Mouse (Mus musculus) heart, embryonic 16.5 days (tissue): ENCODE results near the gene Omt2b. TPM values are rescaled to one million over a fixed set of nuclear protein-coding genes. Genes with fewer than 3 reads are reported as not detected.
"Not testable (repeated sequence)": the region's sequence is repeated elsewhere in the genome, so short reads cannot be mapped to it uniquely, and the experiment has no call there.

Source experiments
- ATAC-seq: fragments of 200-750 bp; cut with Nextera tagmentation; replicated peaks from 2 replicates; pipeline ENCODE4 v1.8.0; 2017; ENCODE audit warnings: moderate number of reproducible peaks; ENCODE audit not compliant: insufficient read depth, low FRiP score; ENCODE audit errors: extremely low read depth
- H3K27ac ChIP-seq: fragments of 300-500 bp; sonication (generic); 2 replicates; pipeline ENCODE4 v1.5.1; 2014; ENCODE audit warnings: mild to moderate bottlenecking, low read length, control low read depth, moderate library complexity
- H3K27me3 ChIP-seq: fragments of 300-500 bp; sonication (generic); 2 replicates; pipeline ENCODE4 v1.6.1; 2014; ENCODE audit warnings: low read length, mixed read lengths; ENCODE audit not compliant: control insufficient read depth, insufficient read depth
- H3K36me3 ChIP-seq: fragments of 300-500 bp; sonication (generic); 2 replicates; pipeline ENCODE4 v1.6.1; 2014; ENCODE audit not compliant: control insufficient read depth, insufficient read depth
- H3K4me1 ChIP-seq: fragments of 300-500 bp; sonication (generic); 2 replicates; pipeline ENCODE4 v1.6.1; 2014; ENCODE audit warnings: low read length, mixed read lengths; ENCODE audit not compliant: control insufficient read depth, insufficient read depth
- H3K4me2 ChIP-seq: fragments of 300-500 bp; sonication (generic); 2 replicates; pipeline ENCODE4 v1.6.1; 2014; ENCODE audit warnings: low read depth, mild to moderate bottlenecking, control low read depth, low read length
- H3K4me3 ChIP-seq: fragments of 300-500 bp; sonication (generic); 2 replicates; pipeline ENCODE4 v1.5.1; 2014; ENCODE audit warnings: mild to moderate bottlenecking, control low read depth, low read length
- H3K9ac ChIP-seq: fragments of 300-500 bp; sonication (generic); 2 replicates; pipeline ENCODE4 v1.6.1; 2014; ENCODE audit warnings: low read length, control low read depth
- H3K9me3 ChIP-seq: fragments of 300-500 bp; sonication (generic); replicated peaks from 2 replicates; pipeline ENCODE4 v1.6.1; 2016; ENCODE audit warnings: low read length; ENCODE audit not compliant: control insufficient read depth
- WGBS: fragments of 180-500 bp; shearing (Covaris S2); extraction: QIAGEN DNeasy Blood & Tissue Kit; methylation state at CpG from one replicate; pipeline ENCODE4 v1.1.7; 2014; 5-methylcytosine and 5-hydroxymethylcytosine counted together
- polyA plus RNA-seq: library from polyadenylated mRNA; unstranded; fragments of >200 nt; fragmentation: Nextera tagmentation; extraction: Ambion mirVana; gene quantifications from 2 replicates; pipeline ENCODE4 v1.2.1, GENCODE M21; 2015

Gene Omt2b
- polyA plus RNA-seq, 1 experiment from 2014 or later, result not detected

DNA sequence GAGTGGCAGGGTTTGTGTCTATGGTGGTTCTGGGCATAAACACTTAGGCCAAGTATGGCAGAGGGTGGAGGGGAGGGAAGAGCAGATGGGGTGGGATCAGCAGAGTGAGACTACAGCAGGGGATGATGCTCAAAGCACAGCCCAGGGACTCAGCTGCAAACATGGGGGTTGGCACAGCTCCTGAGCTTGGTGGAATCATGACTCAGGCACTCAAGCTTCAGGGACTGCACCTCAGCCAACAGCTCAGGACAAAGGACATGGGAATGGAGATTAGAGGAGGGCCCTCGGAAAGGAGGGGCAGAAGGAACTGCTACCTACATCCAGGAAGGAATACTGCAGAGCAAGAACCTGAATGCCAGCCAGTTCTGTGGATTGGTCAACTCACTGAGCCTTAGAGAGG, 28.2 kb upstream of the Omt2b start:
- not testable (repeated sequence) for H3K36me3 ChIP-seq, H3K27ac ChIP-seq, H3K9me3 ChIP-seq, H3K4me3 ChIP-seq, H3K4me2 ChIP-seq, ATAC-seq, H3K9ac ChIP-seq, H3K27me3 ChIP-seq, H3K4me1 ChIP-seq
- WGBS, result 67% methylated on average over 1 of the region's 1 CpGs

DNA sequence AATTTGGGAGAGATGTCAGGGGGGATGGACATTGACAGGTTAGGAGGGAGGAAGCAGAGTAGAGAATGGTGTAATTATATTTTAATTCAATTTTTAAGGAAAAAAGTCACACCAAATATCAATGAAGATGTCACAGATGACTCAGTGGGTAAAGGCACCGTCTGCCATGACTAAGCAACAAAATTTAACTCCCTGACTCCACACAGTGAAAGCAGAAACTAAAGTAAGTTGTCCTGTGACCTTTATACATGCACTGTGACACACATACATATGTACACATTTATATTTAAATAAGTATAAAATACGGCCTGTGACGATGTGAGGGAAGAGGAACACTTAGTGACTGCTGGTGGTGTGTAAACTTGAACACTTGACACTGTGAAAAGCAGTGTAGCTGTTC, 19.3 kb upstream of the Omt2b start:
- ATAC-seq, H3K4me1 ChIP-seq, H3K36me3 ChIP-seq, H3K9me3 ChIP-seq, H3K4me3 ChIP-seq, H3K27ac ChIP-seq, H3K27me3 ChIP-seq, H3K4me2 ChIP-seq, H3K9ac ChIP-seq: not testable (repeated sequence)
- 79% methylated on average over 3 of the region's 3 CpGs for WGBS

DNA sequence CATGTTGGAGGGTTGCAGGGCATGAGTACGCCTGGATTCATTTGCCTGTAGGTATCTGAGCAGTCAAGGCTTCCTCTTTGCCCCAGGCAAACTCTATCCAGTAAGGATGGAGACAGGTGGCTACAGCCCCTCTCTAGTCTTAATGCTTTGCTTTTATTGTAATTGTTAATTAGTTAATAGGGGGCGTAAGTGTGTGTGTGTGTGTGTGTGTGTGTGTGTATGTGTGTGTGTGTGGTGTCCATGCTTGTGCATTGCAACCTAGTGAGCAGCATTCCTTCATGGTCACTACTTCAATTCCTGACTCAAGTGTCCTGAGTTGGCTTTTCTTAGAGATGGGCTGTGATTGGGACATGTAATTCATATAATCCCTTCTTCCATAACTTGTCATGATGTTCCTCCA, 12.7 kb upstream of the Omt2b start, which contains the start of gene Omt2a:
Gene Omt2a, minus strand, starts transcription at position 101 of the 400 bp plus-strand sequence.
- ATAC-seq, result no peak

DNA sequence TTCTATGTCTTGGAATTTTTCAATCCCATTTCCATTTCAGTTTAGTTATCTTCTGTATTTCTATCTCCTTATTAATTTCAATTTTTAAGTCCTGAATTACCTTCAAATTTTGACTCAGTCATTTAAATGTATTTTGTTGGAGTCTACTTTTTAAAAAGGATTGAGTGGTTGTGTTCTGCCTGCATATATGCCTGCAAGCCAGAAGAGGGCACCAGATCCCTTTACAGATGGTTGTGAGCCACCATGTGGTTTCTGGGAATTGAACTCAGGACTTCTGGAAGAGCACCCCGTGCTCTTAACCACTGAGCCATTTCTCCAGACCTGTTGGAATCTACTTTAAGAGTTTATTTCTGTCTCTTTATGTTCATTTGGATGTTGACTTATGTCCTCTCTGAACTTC, 7.9 kb upstream of the Omt2b start:
- 21% methylated on average over 1 of the region's 1 CpGs for WGBS
- ATAC-seq, result no peak
- Histone ChIP-seq H3K4me2 (no peak overlapping the region), H3K4me3 (no peak overlapping the region), H3K9me3 (no peaks in the 10 kb centered on the region), H3K27me3 (no peaks in the 10 kb centered on the region), H3K36me3 (no peaks in the 10 kb centered on the region), H3K4me1 (no peaks in the 10 kb centered on the region), H3K27ac (no peak overlapping the region), H3K9ac (no peak overlapping the region)

More for the DNA sequence above, 12.7 kb upstream of the Omt2b start, which contains the start of gene Omt2a:
- no peaks in the 10 kb centered on the region for H3K36me3 ChIP-seq
- no peak within 1 kb of the TSS for H3K27ac ChIP-seq
- 70% methylated on average over 2 of the region's 2 CpGs for WGBS
- H3K4me1 ChIP-seq, result no peaks in the 10 kb centered on the region
- H3K4me2 ChIP-seq, result no peak within 1 kb of the TSS
- H3K27me3 ChIP-seq, result no peaks in the 10 kb centered on the region
- H3K9ac ChIP-seq, result no peak within 1 kb of the TSS
- no peak within 1 kb of the TSS for H3K4me3 ChIP-seq
- H3K9me3 ChIP-seq, result no peaks in the 10 kb centered on the region

DNA sequence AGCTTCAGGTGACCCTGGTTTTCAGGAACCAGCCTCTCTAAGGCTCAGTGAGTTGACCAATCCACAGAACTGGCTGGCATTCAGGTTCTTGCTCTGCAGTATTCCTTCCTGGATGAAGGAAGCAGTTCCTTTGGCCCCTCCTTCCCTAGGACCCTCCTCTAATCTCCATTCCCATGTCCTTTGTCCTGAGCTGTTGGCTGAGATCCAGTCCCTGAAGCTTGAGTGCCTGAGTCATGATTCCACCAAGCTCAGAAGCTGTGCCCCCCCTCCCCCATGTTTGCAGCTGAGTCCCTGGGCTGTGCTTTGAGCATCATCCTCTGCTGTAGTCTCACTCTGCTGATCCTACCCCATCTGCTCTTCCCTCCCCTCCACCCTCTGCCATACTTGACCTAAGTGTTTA, 9.7 kb downstream of the Omt2b start:
- H3K9ac ChIP-seq, H3K4me1 ChIP-seq, H3K27me3 ChIP-seq, H3K4me3 ChIP-seq, H3K9me3 ChIP-seq, H3K27ac ChIP-seq, ATAC-seq, H3K4me2 ChIP-seq, H3K36me3 ChIP-seq: not testable (repeated sequence)

DNA sequence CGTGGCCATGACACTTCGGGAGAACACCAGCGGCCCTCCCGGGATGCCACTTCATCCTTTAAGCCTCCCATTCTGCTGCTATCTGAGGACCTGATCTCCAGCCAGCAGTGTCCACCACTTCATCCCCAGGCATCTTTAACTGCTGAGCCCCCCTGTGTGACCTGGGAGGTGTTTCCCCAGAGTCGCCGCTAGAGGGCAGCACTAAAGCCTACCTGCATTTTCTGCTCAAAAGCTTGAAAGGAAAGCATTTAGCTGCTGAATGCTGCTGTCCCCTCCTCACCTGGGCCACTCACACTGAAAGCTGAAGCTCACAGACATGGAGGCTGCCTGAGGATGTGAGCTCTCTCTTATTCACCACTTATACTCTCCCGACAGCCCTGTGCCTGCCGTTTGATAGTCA, 12.9 kb downstream of the Omt2b start:
- 15% methylated on average over 8 of the region's 8 CpGs for WGBS
- not testable (repeated sequence) for H3K9ac ChIP-seq, H3K4me1 ChIP-seq, H3K27ac ChIP-seq, ATAC-seq, H3K27me3 ChIP-seq, H3K4me2 ChIP-seq, H3K4me3 ChIP-seq, H3K36me3 ChIP-seq, H3K9me3 ChIP-seq

DNA sequence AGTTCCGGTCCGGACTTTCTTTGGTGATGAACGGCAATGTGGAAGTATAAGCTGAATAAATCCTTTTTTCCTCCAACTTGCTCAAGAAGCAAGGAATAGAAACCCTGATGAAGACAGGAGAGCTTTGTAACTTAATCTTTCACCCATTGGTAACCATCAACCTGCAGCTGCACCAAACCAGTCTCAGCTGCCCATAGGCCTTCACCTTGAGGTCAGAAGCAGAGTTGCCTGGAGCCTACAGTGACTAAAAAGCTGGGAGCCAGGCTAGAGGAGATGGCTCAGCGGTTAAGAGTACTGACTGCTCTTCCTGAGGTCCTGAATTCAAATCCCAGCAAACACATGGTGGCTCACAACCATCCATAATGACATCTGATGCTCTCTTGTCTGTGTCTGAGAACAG, 15.1 kb downstream of the Omt2b start:
- WGBS, result 85% methylated on average over 4 of the region's 4 CpGs

DNA sequence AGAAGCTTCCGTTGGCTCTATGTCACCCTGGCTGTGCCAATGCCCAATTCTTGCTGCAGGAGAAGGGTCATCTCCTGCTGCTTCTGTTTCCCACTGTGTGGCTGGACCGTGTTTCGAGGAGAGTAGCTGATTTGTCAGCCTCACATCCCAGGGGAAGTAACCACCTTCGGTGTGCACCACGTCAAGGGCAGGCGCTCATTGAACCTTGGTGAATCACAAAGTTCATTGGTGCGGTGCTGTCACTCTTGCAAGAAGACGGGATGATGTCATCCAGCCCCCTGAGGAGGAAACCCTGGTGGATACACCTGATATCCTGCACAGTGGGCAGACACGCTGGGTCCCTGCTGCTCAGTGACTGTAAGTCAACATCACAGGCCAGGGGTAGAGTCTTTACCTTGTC, 15.7 kb downstream of the Omt2b start:
- not testable (repeated sequence) for H3K4me3 ChIP-seq, H3K36me3 ChIP-seq, ATAC-seq, H3K4me2 ChIP-seq, H3K27ac ChIP-seq, H3K4me1 ChIP-seq, H3K27me3 ChIP-seq, H3K9me3 ChIP-seq, H3K9ac ChIP-seq
- 83% methylated on average over 9 of the region's 9 CpGs for WGBS

More for the DNA sequence above, 15.1 kb downstream of the Omt2b start:
- not testable (repeated sequence) for H3K4me2 ChIP-seq, H3K9me3 ChIP-seq, H3K4me1 ChIP-seq, H3K36me3 ChIP-seq, H3K9ac ChIP-seq, ATAC-seq, H3K4me3 ChIP-seq, H3K27ac ChIP-seq, H3K27me3 ChIP-seq

DNA sequence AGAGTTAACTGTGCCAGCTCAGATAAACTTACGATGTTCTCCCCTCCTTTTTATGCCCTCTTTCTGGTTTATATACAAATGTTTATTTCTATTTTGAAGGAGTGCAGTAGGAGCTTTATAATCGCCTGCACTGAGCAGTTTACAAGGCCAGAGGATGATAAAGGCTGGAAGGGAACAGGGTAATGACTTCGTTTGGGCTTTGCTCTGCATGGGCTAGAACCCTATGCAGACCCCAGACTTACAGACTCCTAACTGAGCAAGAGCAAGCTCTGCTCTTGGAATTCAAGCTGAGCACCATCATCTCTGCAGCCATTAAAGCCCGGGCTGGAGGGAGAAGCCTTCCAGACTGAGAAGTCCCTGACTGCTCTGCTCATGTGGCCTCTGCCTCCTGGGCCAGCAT, 17.8 kb downstream of the Omt2b start:
- H3K27ac ChIP-seq, ATAC-seq, H3K9ac ChIP-seq: not testable (repeated sequence)

DNA sequence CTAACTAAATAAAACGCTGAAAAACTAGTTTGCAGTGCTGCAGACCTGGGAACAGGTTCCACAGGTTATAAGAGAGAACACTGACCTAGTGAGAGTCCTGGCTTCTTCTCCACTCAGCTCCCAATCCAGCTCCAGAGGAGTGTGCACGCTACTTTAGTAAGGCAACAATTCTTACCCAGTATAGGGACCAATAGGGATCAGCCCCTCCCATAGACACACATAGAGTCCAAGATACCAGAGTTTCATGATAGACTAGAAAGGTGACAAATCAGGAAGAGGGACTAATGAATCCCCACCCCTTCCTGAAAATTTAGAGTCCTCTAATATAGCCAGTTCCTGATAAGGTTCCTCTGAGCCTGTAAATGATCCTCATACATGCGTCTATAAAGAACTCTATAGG, 19.6 kb downstream of the Omt2b start:
- no peak overlapping the region for H3K4me3 ChIP-seq
- H3K36me3 ChIP-seq, result no peaks in the 10 kb centered on the region
- no peaks in the 10 kb centered on the region for H3K4me1 ChIP-seq
- H3K27me3 ChIP-seq, result no peaks in the 10 kb centered on the region
- no peak overlapping the region for H3K27ac ChIP-seq
- ATAC-seq, result no peak
- no peak overlapping the region for H3K9ac ChIP-seq
- H3K4me2 ChIP-seq, result no peak overlapping the region
- H3K9me3 ChIP-seq, result no peaks in the 10 kb centered on the region
- 49% methylated on average over 3 of the region's 3 CpGs for WGBS

More for the DNA sequence above, 17.8 kb downstream of the Omt2b start:
- not testable (repeated sequence) for H3K27me3 ChIP-seq, H3K4me1 ChIP-seq, H3K4me2 ChIP-seq, H3K9me3 ChIP-seq, H3K36me3 ChIP-seq, H3K4me3 ChIP-seq
- WGBS, result 55% methylated on average over 3 of the region's 4 CpGs
